Mouse (Mus musculus): ENCODE measurements around the gene Stard5.

DNA sequence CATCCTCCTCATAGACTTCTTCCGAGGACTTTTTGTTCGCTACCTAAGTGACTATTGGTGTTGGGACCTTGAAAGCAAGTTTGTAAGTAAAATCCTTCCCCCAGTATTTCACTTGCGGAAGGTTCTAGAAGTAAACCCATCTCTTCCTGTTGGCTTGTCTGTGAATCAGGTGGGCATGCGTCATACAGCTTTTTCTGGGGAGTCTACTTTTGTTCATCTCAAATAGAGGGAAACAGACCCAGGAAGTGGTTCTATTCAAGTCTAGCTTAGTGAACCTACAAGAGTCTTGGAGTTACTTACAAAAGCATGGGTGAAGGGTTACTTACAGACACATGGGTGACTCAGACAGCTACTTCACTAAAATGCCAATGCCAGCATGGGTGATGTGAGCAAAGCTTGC is 21.9 kb upstream of the Stard5 start:
- TF ChIP-seq POLR2A (IDR thresholded peaks at IDR 0.05; ENCODE audit: borderline replicate concordance, extremely low read depth, low read depth, low read length) = no peak
- no peak for TF ChIP-seq CTCF (IDR thresholded peaks at IDR 0.05; ENCODE audit: insufficient read depth, low read length)
